Mouse (Mus musculus): ENCODE data around the gene Tspan4. TPM values are rescaled to one million over a fixed set of nuclear protein-coding genes. Genes with fewer than 3 reads are reported as not detected.

Tspan4 gene
- polyA plus RNA-seq, 1 experiment from 2014 or later: 31.8 TPM

GRCm38 (mm10) chr7:141524760-141525579, 49.9 kb downstream of the Tspan4 start:
- Histone ChIP-seq H3K36me3 (ENCODE audit: control insufficient read depth, insufficient read depth) (peaks cover 5% of the 10 kb centered on the region), H3K9ac (replicated peaks; ENCODE audit: low read depth, low read length) (no peak overlapping the region), H3K27me3 (replicated peaks; ENCODE audit: control insufficient read depth, insufficient read depth, low read length) (no peaks in the 10 kb centered on the region), H3K27ac (ENCODE audit: low read length) (peak overlapping the region; percentile 41), H3K4me1 (replicated peaks; ENCODE audit: control insufficient read depth, insufficient read depth, low read length) (no peaks in the 10 kb centered on the region; the same call in 1 of the 2 replicates), H3K4me3 (replicated peaks; ENCODE audit: low read length) (no peak overlapping the region), H3K9me3 (ENCODE audit: control insufficient read depth, low read length) (no peaks in the 10 kb centered on the region), H3K4me2 (ENCODE audit: low read length) (no peak overlapping the region)
- 54% methylated on average over 6 of the region's 6 CpGs for WGBS
- ATAC-seq: peak; percentile 95

DNA sequence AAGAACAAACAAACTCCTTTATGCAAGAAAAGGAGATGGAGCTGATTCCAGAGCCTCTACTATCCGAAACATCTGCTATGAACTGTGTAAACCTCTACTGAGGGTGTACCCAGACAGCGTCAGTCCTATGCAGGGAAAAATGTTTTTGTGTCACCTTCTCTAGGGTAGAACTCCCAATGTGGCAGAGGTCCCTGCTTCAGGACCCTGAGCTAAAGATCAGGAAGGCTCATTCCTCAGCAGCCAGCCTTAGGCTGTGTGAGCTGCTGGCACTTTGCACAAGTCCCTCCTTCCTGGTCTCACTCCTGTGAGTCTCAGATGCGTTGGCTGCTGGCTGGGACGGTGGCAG, 50.5 kb downstream of the Tspan4 start:
- H3K4me3 ChIP-seq (replicated peaks; ENCODE audit: low read length): no peak overlapping the region
- H3K27ac ChIP-seq (ENCODE audit: low read length): peak overlapping the region; percentile 41
- peak; percentile 39; the same call in 1 of the 2 replicates for ATAC-seq
- H3K27me3 ChIP-seq (replicated peaks; ENCODE audit: control insufficient read depth, insufficient read depth, low read length): no peaks in the 10 kb centered on the region
- 0 out of 2 replicates have a peak overlapping the region, but pooled peaks have one; percentile 37 for H3K9ac ChIP-seq (replicated peaks; ENCODE audit: low read depth, low read length)
- H3K4me2 ChIP-seq (ENCODE audit: low read length): no peak overlapping the region
- H3K9me3 ChIP-seq (ENCODE audit: control insufficient read depth, low read length): no peaks in the 10 kb centered on the region
- WGBS: 92% methylated on average over 4 of the region's 4 CpGs
- H3K4me1 ChIP-seq (replicated peaks; ENCODE audit: control insufficient read depth, insufficient read depth, low read length): no peaks in the 10 kb centered on the region; the same call in 1 of the 2 replicates
- H3K36me3 ChIP-seq (ENCODE audit: control insufficient read depth, insufficient read depth): peaks cover 5% of the 10 kb centered on the region

GRCm38 (mm10) chr7:141535570-141535969, 60.5 kb downstream of the Tspan4 start:
- Histone ChIP-seq H3K36me3 (ENCODE audit: control insufficient read depth, insufficient read depth) (no peaks in the 10 kb centered on the region), H3K27ac (ENCODE audit: low read length) (no peak overlapping the region), H3K9me3 (ENCODE audit: control insufficient read depth, low read length) (no peaks in the 10 kb centered on the region), H3K4me1 (replicated peaks; ENCODE audit: control insufficient read depth, insufficient read depth, low read length) (peaks cover 17% of the 10 kb centered on the region), H3K4me3 (replicated peaks; ENCODE audit: low read length) (no peak overlapping the region), H3K4me2 (ENCODE audit: low read length) (no peak overlapping the region), H3K9ac (replicated peaks; ENCODE audit: low read depth, low read length) (no peak overlapping the region), H3K27me3 (replicated peaks; ENCODE audit: control insufficient read depth, insufficient read depth, low read length) (no peaks in the 10 kb centered on the region)
- WGBS: 64% methylated on average over 1 of the region's 1 CpGs
- ATAC-seq: no peak

GRCm38 (mm10) chr7:141538852-141539555, 64.0 kb downstream of the Tspan4 start:
- peak; percentile 29 for ATAC-seq
- Histone ChIP-seq H3K4me2 (ENCODE audit: low read length) (peak overlapping the region; percentile 96), H3K4me1 (replicated peaks; ENCODE audit: control insufficient read depth, insufficient read depth, low read length) (peaks cover 22% of the 10 kb centered on the region), H3K9ac (replicated peaks; ENCODE audit: low read depth, low read length) (peak overlapping the region; percentile 78), H3K36me3 (ENCODE audit: control insufficient read depth, insufficient read depth) (no peaks in the 10 kb centered on the region), H3K9me3 (ENCODE audit: control insufficient read depth, low read length) (no peaks in the 10 kb centered on the region), H3K4me3 (replicated peaks; ENCODE audit: low read length) (peak overlapping the region; percentile 80), H3K27me3 (replicated peaks; ENCODE audit: control insufficient read depth, insufficient read depth, low read length) (no peaks in the 10 kb centered on the region), H3K27ac (ENCODE audit: low read length) (peak overlapping the region; percentile 78)
- WGBS: 19% methylated on average over 18 of the region's 18 CpGs

GRCm38 (mm10) chr7:141539556-141540311, 64.7 kb downstream of the Tspan4 start, which contains the start of gene Chid1:
Chid1 (minus strand) TSS chr7:141539857.
- ATAC-seq: peak; percentile 98
- H3K4me2 ChIP-seq (ENCODE audit: low read length): peak within 1 kb of the TSS; percentile 96
- H3K4me1 ChIP-seq (replicated peaks; ENCODE audit: control insufficient read depth, insufficient read depth, low read length): peaks cover 22% of the 10 kb centered on the region
- peak within 1 kb of the TSS; percentile 78 for H3K27ac ChIP-seq (ENCODE audit: low read length)
- H3K36me3 ChIP-seq (ENCODE audit: control insufficient read depth, insufficient read depth): no peaks in the 10 kb centered on the region
- under 1% methylated on average over 46 of the region's 46 CpGs for WGBS
- H3K9ac ChIP-seq (replicated peaks; ENCODE audit: low read depth, low read length): peak within 1 kb of the TSS; percentile 78
- peak within 1 kb of the TSS; percentile 80 for H3K4me3 ChIP-seq (replicated peaks; ENCODE audit: low read length)
- H3K27me3 ChIP-seq (replicated peaks; ENCODE audit: control insufficient read depth, insufficient read depth, low read length): no peaks in the 10 kb centered on the region
- H3K9me3 ChIP-seq (ENCODE audit: control insufficient read depth, low read length): no peaks in the 10 kb centered on the region

DNA sequence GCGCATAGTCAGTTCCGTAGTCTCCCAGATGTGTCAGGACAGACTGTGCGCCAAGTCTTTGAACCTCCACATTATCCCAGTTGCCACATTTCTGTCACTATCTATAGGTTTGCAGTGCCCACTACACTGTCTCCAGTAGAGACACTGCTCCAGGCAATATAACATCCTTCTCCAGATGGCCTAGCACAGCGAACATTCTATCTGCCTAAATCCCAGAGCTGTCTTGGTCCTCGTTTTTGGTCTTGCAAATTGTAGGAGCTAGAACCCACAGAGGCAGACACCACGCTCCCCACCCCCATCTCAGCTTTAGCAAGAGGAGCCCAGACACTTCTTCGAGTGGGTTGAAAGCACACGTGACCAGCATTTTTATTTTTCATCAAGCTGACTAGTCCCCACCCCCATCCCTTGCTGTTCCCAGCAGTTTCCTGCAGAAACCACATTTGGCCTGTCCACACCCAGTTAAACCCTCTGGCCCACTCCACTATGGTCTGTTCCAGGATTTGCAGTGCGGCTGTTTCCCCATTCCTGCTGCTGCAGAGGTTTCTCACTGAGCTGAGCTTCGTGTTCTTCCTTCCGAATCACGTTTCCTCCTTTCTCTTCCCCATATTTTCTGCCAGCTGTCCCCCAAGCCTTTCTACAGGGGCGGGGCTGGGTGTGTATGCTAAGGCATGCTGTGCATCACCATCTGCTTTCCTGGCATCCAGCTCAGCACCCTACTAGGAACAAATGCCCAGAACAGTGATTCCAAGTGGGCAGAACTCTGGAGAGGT, 65.5 kb downstream of the Tspan4 start:
- peaks cover 22% of the 10 kb centered on the region for H3K4me1 ChIP-seq (replicated peaks; ENCODE audit: control insufficient read depth, insufficient read depth, low read length)
- ATAC-seq: peak; percentile 21; the same call in 1 of the 2 replicates
- 53% methylated on average over 13 of the region's 13 CpGs for WGBS
- peak overlapping the region; percentile 96 for H3K4me2 ChIP-seq (ENCODE audit: low read length)
- peak overlapping the region; percentile 78 for H3K9ac ChIP-seq (replicated peaks; ENCODE audit: low read depth, low read length)
- H3K27me3 ChIP-seq (replicated peaks; ENCODE audit: control insufficient read depth, insufficient read depth, low read length): no peaks in the 10 kb centered on the region
- peak overlapping the region; percentile 80 for H3K4me3 ChIP-seq (replicated peaks; ENCODE audit: low read length)
- no peaks in the 10 kb centered on the region for H3K9me3 ChIP-seq (ENCODE audit: control insufficient read depth, low read length)
- H3K27ac ChIP-seq (ENCODE audit: low read length): peak overlapping the region; percentile 36
- no peaks in the 10 kb centered on the region for H3K36me3 ChIP-seq (ENCODE audit: control insufficient read depth, insufficient read depth)

GRCm38 (mm10) chr7:141541681-141542080, 66.6 kb downstream of the Tspan4 start:
- WGBS: 85% methylated on average over 4 of the region's 4 CpGs

GRCm38 (mm10) chr7:141542588-141542987, 67.5 kb downstream of the Tspan4 start:
- H3K27me3 ChIP-seq (replicated peaks; ENCODE audit: control insufficient read depth, insufficient read depth, low read length): no peaks in the 10 kb centered on the region
- WGBS: 90% methylated on average over 2 of the region's 2 CpGs
- no peak overlapping the region for H3K27ac ChIP-seq (ENCODE audit: low read length)
- H3K9me3 ChIP-seq (ENCODE audit: control insufficient read depth, low read length): no peaks in the 10 kb centered on the region
- ATAC-seq: no peak
- no peak overlapping the region for H3K4me2 ChIP-seq (ENCODE audit: low read length)
- no peak overlapping the region for H3K9ac ChIP-seq (replicated peaks; ENCODE audit: low read depth, low read length)
- no peaks in the 10 kb centered on the region for H3K36me3 ChIP-seq (ENCODE audit: control insufficient read depth, insufficient read depth)
- H3K4me1 ChIP-seq (replicated peaks; ENCODE audit: control insufficient read depth, insufficient read depth, low read length): peaks cover 22% of the 10 kb centered on the region
- H3K4me3 ChIP-seq (replicated peaks; ENCODE audit: low read length): no peak overlapping the region

More at GRCm38 (mm10) chr7:141541681-141542080, 66.6 kb downstream of the Tspan4 start:
- H3K4me1 ChIP-seq (replicated peaks; ENCODE audit: control insufficient read depth, insufficient read depth, low read length): peaks cover 22% of the 10 kb centered on the region
- no peak overlapping the region for H3K9ac ChIP-seq (replicated peaks; ENCODE audit: low read depth, low read length)
- no peaks in the 10 kb centered on the region for H3K9me3 ChIP-seq (ENCODE audit: control insufficient read depth, low read length)
- no peak overlapping the region for H3K4me2 ChIP-seq (ENCODE audit: low read length)
- no peak overlapping the region for H3K27ac ChIP-seq (ENCODE audit: low read length)
- no peak overlapping the region for H3K4me3 ChIP-seq (replicated peaks; ENCODE audit: low read length)
- no peak for ATAC-seq
- no peaks in the 10 kb centered on the region for H3K36me3 ChIP-seq (ENCODE audit: control insufficient read depth, insufficient read depth)
- H3K27me3 ChIP-seq (replicated peaks; ENCODE audit: control insufficient read depth, insufficient read depth, low read length): no peaks in the 10 kb centered on the region
